Mouse (Mus musculus) CH12.LX (cell line): ENCODE results near the gene Zfp334. TPM values are rescaled to one million over a fixed set of nuclear protein-coding genes. Genes with fewer than 3 reads are reported as not detected.

ENCODE experiments used
- DNase-seq: peaks from one replicate; pipeline ENCODE4 v3.0.0-alpha.2; 2013; ENCODE audit errors: extremely low read depth
- H3K27ac ChIP-seq: 2 replicates; pipeline ENCODE4 v1.5.1; 2012; ENCODE audit warnings: low read depth, mild to moderate bottlenecking, control low read depth, moderate library complexity; ENCODE audit not compliant: insufficient read depth
- H3K27me3 ChIP-seq: replicated peaks from 2 replicates; pipeline ENCODE3; 2012; ENCODE audit warnings: inconsistent platforms
- H3K36me3 ChIP-seq, 2 experiments: replicated peaks in 1 of 2; 2 replicates each; pipeline versions ENCODE3 to v1.6.1; 2012; ENCODE audit warnings: inconsistent platforms in 1 of 2, low read length in 1 of 2, mild to moderate bottlenecking in 1 of 2, mixed read lengths in 1 of 2, moderate library complexity in 1 of 2; ENCODE audit not compliant: control insufficient read depth in 1 of 2, insufficient read depth in 1 of 2
- H3K4me1 ChIP-seq, 2 experiments: 2 replicates each; pipeline ENCODE4 v1.6.1; 2012; ENCODE audit warnings: inconsistent platforms in 1 of 2, moderate library complexity in 1 of 2; ENCODE audit not compliant: insufficient read depth in 2 of 2, control insufficient read depth in 1 of 2
- H3K4me2 ChIP-seq: 2 replicates; pipeline ENCODE4 v1.6.1; 2012; ENCODE audit warnings: low read depth, mild to moderate bottlenecking, control low read depth; ENCODE audit not compliant: poor library complexity, insufficient read depth, severe bottlenecking
- H3K4me3 ChIP-seq, 3 experiments: fragments of 150-350 bp in 1 of 3; sonication (generic) in 1 of 3; replicated peaks in 1 of 3; 2 replicates each; pipeline versions ENCODE3 to v1.5.1; 2011 to 2012; ENCODE audit warnings: low read depth in 2 of 3, low read length in 2 of 3, mild to moderate bottlenecking in 2 of 3, moderate library complexity in 2 of 3, control low read depth in 1 of 3, improper control_type of control experiment in 1 of 3, inconsistent platforms in 1 of 3, mixed read lengths in 1 of 3; ENCODE audit not compliant: poor library complexity in 1 of 3
- H3K79me2 ChIP-seq: replicated peaks from 2 replicates; pipeline ENCODE4 v1.6.1; 2012; ENCODE audit warnings: mild to moderate bottlenecking, moderate library complexity; ENCODE audit not compliant: control insufficient read depth, poor library complexity, insufficient read depth, severe bottlenecking; ENCODE audit errors: extremely low read depth
- H3K9ac ChIP-seq: 2 replicates; pipeline ENCODE4 v1.6.1; 2012; ENCODE audit warnings: low read depth, mild to moderate bottlenecking, control low read depth, moderate library complexity; ENCODE audit not compliant: insufficient read depth
- H3K9me3 ChIP-seq: replicated peaks from 2 replicates; pipeline ENCODE3; 2012; ENCODE audit warnings: low read length, inconsistent platforms, mixed read lengths
- CHD1 ChIP-seq: IDR thresholded peaks from 2 replicates; pipeline ENCODE4 v1.6.1; 2012; ENCODE audit warnings: low read depth, low read length, improper control_type of control experiment, inconsistent platforms
- CTCF ChIP-seq, 2 experiments: IDR thresholded peaks in 1 of 2; conservative IDR thresholded peaks in 1 of 2; 2 replicates each; pipeline ENCODE4 v1.5.1; 2011 to 2012; ENCODE audit warnings: low read depth in 2 of 2, low read length in 2 of 2, improper control_type of control experiment in 1 of 2, inconsistent platforms in 1 of 2, mild to moderate bottlenecking in 1 of 2, moderate library complexity in 1 of 2
- GABPA ChIP-seq: IDR thresholded peaks from 2 replicates; pipeline ENCODE4 v1.6.1; 2012; ENCODE audit warnings: low read depth, low read length, improper control_type of control experiment, inconsistent platforms; ENCODE audit not compliant: insufficient replicate concordance
- JUN ChIP-seq: IDR thresholded peaks from 2 replicates; pipeline ENCODE4 v1.6.1; 2011; ENCODE audit warnings: low read depth, mild to moderate bottlenecking, low read length, improper control_type of control experiment, moderate library complexity; ENCODE audit not compliant: insufficient read depth
- MAFK ChIP-seq: IDR thresholded peaks from 2 replicates; pipeline ENCODE4 v1.6.1; 2011; ENCODE audit warnings: low read length, improper control_type of control experiment; ENCODE audit not compliant: insufficient replicate concordance
- MYC ChIP-seq: IDR thresholded peaks from 2 replicates; pipeline ENCODE4 v1.6.1; 2011; ENCODE audit warnings: low read depth, mild to moderate bottlenecking, improper control_type of control experiment, low read length
- NRF1 ChIP-seq: IDR thresholded peaks from 2 replicates; pipeline ENCODE4 v1.6.1; 2014; ENCODE audit warnings: low read depth, mild to moderate bottlenecking, inconsistent platforms, low read length, improper control_type of control experiment, moderate library complexity
- PAX5 ChIP-seq: IDR thresholded peaks from 2 replicates; pipeline ENCODE4 v1.6.1; 2012; ENCODE audit warnings: low read length, inconsistent platforms, mixed read lengths
- POLR2A ChIP-seq: IDR thresholded peaks from 2 replicates; pipeline ENCODE4 v1.6.1; 2011; ENCODE audit warnings: low read depth, mild to moderate bottlenecking, improper control_type of control experiment, low read length
- POLR2AphosphoS2 ChIP-seq: IDR thresholded peaks from 2 replicates; pipeline ENCODE4 v1.6.1; 2011; ENCODE audit warnings: low read depth, low read length, improper control_type of control experiment
- SIN3A ChIP-seq: IDR thresholded peaks from 2 replicates; pipeline ENCODE4 v1.6.1; 2012; ENCODE audit warnings: low read length, improper control_type of control experiment, inconsistent platforms
- SMC3 ChIP-seq: IDR thresholded peaks from 2 replicates; pipeline ENCODE4 v1.6.1; 2011; ENCODE audit warnings: low read depth, low read length, improper control_type of control experiment
- USF1 ChIP-seq: IDR thresholded peaks from 2 replicates; pipeline ENCODE4 v1.6.1; 2014; ENCODE audit warnings: low read depth, mild to moderate bottlenecking, inconsistent platforms, low read length, improper control_type of control experiment
- USF2 ChIP-seq: conservative IDR thresholded peaks from 2 replicates; pipeline ENCODE4 v1.6.1; 2011; ENCODE audit warnings: low read depth, low read length, improper control_type of control experiment
- ZKSCAN1 ChIP-seq: IDR thresholded peaks from 2 replicates; pipeline ENCODE4 v1.6.1; 2012; ENCODE audit warnings: low read depth, inconsistent platforms, low read length, improper control_type of control experiment, borderline replicate concordance
- ZNF384 ChIP-seq: IDR thresholded peaks from 2 replicates; pipeline ENCODE4 v1.6.1; 2012; ENCODE audit warnings: low read depth, low read length, improper control_type of control experiment, inconsistent platforms
- dilution Hi-C: fragments of 300-500 bp; cut with MboI; formaldehyde crosslinking; loops from 2 replicates; pipeline ENCODE4 v1.14.3; 2020; ENCODE audit warnings: low sequenced_read_pairs; ENCODE audit not compliant: extremely low pct_unique_long_range_greater_than_20kb, extremely low pct_ligation_motif_present
- in situ Hi-C: fragments of 300-500 bp; cut with MboI; formaldehyde crosslinking; loops from 3 replicates; pipeline ENCODE4 v1.14.3; 2019; ENCODE audit warnings: low sequenced_read_pairs, low pct_ligation_motif_present, low pct_unique_long_range_greater_than_20kb, mixed read lengths
- polyA plus RNA-seq: library from polyadenylated mRNA; unstranded; fragments of >175 nt; gene quantifications from 2 replicates; pipeline ENCODE4 v1.2.1, GENCODE M21; 2012; ENCODE audit warnings: low read depth; ENCODE audit not compliant: insufficient read length
- total RNA-seq, 2 experiments: library from RNA; depleted of rRNA; stranded (reverse); fragments of 300-350 nt in 1 of 2; fragments of >200 nt in 1 of 2; gene quantifications; 2 replicates each; pipeline ENCODE4 v1.2.3; 2012 to 2014

The Zfp334 gene
- total and polyA plus RNA-seq, 3 experiments: not detected

- dilution Hi-C loops: no loop called here
- H3K27ac ChIP-seq: no peak overlapping the region
- H3K9me3 ChIP-seq: peaks cover 9% of the 10 kb centered on the region
- peaks cover 34% of the 10 kb centered on the region for H3K27me3 ChIP-seq
- no peak overlapping the region for H3K4me3 ChIP-seq
- H3K79me2 ChIP-seq: no peaks in the 10 kb centered on the region
- no peak for DNase-seq
- in situ Hi-C loops: no loop called here
- no peak overlapping the region for H3K4me2 ChIP-seq
- TF ChIP-seq MAFK (no peak), PAX5 (no peak), POLR2AphosphoS2 (no peak), CTCF (conservative IDR thresholded peaks at IDR 0.05 in 1 of 2, IDR thresholded peaks at IDR 0.05 in 1 of 2; ENCODE audit: low read depth in 2 of 2, low read length in 2 of 2) (no peak)
- no peaks in the 10 kb centered on the region for H3K36me3 ChIP-seq
- no peak overlapping the region for H3K9ac ChIP-seq
- H3K4me1 ChIP-seq: no peaks in the 10 kb centered on the region; a peak in 1 of 4 replicates
Observed at GRCm38 (mm10) chr2:165397502-165398163, 9.6 kb upstream of the Zfp334 start.

GRCm38 (mm10) chr2:165396831-165397501 lies 8.9 kb upstream of the Zfp334 start:
- Histone ChIP-seq H3K9me3 (peaks cover 9% of the 10 kb centered on the region), H3K4me2 (no peak overlapping the region), H3K27ac (no peak overlapping the region), H3K4me1 (no peaks in the 10 kb centered on the region; a peak in 1 of 4 replicates), H3K27me3 (peaks cover 38% of the 10 kb centered on the region), H3K9ac (no peak overlapping the region), H3K79me2 (no peaks in the 10 kb centered on the region), H3K36me3 (no peaks in the 10 kb centered on the region), H3K4me3 (no peak overlapping the region)
- no peak for DNase-seq
- no peak for TF ChIP-seq SMC3
- TF ChIP-seq ZNF384: no peak
- no peak for TF ChIP-seq USF1
- TF ChIP-seq NRF1: no peak
- no peak for TF ChIP-seq USF2
- TF ChIP-seq GABPA: no peak
- no peak for TF ChIP-seq SIN3A
- no peak for TF ChIP-seq POLR2A
- TF ChIP-seq CHD1: no peak
- TF ChIP-seq JUN: no peak
- TF ChIP-seq ZKSCAN1: no peak
- no peak for TF ChIP-seq MYC
- in situ Hi-C loops (no loop called here), dilution Hi-C loops (no loop called here)
